Mouse (Mus musculus) 3T3-L1 (cell line): ENCODE results near the gene Xpnpep1.
A peak's percentile ranks its signal among the peaks of the same experiment; 100 is the strongest.

Source experiments
- DNase-seq: peaks from one replicate; pipeline ENCODE4 v3.0.0-alpha.2; 2015; ENCODE audit warnings: low read depth, low spot score

The Xpnpep1 gene

DNA sequence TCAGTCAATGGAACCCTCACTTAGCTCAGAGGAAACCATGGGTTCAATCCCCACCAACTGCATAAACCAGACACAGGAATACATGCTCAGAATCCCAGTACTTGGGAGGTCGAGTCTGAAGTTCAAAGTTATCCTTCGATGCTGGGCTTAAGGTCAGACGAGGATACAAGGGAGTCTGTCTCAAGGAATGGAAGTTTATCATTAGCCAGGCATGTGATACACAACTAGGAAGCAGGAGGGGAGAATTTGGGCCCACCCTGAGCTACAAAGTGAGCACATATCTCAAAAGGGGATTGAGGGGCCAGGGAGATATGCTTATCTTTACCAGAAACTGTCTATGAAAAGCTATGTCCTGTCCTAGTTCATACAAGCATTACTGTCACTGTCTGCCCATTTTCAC, 7.4 kb downstream of the Xpnpep1 start:
- no peak for DNase-seq

DNA sequence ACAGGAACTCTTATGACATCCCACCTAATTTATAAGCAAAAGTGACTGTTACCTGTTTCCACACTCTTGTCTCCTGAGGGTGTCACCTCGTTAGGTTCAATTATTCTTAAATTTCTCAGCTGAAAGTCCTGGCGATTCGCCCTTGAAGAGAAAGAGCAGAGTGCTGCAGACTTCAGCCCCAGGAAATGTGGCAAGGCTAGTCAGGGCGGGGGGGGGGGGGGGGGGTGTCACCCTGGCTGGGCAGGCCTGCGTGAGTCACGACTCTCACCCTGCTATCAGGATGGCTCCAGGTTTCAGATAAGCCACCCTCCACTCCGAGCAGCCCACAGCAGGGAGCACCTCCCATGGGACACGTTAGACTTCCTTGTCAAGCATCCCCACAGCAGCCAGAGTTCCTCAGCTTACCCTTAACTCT, 8.1 kb downstream of the Xpnpep1 start:
- DNase-seq = no peak

DNA sequence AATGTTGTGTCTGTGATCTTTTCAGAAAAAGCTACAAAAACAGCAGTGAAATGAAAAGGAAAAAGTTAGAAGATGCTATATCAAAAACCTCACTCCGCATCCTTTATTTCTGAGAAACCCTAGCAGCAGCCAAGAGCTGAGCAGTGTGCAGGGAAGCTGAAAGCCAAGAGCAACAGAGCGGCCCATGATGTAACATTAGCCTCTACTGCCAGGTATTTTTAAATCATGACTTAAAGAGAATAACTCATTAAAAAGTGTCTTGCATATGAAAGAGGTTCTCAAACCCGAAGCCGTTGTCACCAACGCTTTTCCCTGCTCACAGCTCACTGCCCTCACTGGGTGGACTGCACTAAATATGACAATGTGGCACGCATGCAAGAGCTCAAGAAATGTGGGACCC, 9.7 kb downstream of the Xpnpep1 start:
- no peak for DNase-seq

DNA sequence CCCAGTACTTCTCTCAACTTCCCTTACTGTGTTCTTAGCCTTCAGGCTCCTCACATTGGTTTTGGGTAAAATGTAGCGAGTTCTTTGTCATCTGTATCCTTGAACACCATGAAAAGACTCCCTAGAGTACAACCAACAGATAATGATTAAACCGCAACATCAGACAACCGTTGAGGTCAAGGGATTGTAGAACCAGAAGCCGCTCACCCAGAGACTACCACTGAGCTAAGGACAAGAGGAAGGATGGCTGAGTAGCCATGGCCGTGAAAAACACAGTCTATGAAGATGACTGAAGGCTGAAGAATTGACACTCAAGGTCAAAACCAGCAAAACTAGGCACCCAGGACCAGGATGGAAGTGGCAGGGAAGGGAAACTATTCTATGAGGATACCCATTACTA, 10.3 kb downstream of the Xpnpep1 start:
- DNase-seq = no peak

DNA sequence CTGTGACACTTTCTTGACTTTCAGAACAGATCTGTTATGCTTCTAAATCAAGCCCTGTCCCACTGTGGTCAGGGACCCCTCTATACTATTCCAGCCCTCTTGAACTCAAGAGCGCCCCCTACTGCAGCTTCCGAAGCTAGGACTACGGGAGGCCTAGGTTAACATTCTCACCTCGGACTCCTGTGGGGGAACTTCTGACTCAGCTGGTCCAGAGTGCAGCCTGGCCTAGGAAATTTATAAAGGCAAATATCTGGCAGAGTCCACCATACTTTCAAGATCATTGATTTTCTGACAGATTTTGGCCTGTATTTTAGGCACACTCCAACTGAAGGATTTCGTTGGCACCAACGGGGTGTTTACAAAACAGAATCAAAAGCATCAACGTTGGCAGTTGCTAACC, 11.0 kb downstream of the Xpnpep1 start:
- DNase-seq = no peak

DNA sequence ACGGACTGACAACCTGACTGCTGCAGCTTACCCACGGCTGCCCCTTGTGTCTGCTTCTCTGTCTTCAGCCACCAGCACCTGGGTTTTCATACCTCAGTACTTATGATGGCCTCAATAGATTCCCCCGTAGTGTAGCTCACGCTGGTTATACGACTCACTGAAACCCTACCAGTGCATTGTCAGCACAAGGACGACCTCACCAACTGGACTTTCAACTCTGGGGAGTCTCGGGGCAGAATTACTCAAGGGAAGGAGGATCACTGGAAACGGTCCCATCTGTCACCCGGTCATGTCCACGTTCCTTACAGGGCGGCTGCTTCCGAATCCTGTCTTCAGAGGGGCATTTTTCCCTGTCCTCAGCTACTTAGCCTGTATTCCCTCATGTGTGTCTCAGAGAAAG, 11.8 kb downstream of the Xpnpep1 start:
- DNase-seq = no peak

DNA sequence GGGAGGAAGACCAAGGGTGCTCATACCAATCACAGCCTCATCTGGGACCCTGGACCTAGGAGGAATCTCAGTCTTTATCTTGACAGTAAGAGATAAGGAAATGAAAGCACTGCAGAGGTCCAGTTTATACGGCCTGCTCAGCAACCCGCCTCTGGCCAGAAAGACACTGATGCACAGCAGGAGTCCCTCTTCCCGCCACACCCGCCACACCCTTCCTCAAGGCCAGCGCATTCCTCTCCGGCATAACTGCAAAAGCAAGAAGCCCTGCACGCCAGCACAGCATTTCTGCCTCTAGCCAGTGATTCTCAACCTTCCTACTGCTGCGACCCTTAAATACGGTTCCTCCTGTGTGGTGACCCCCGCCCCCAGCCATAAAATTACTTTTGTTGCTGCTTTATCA, 16.8 kb downstream of the Xpnpep1 start:
- no peak for DNase-seq

DNA sequence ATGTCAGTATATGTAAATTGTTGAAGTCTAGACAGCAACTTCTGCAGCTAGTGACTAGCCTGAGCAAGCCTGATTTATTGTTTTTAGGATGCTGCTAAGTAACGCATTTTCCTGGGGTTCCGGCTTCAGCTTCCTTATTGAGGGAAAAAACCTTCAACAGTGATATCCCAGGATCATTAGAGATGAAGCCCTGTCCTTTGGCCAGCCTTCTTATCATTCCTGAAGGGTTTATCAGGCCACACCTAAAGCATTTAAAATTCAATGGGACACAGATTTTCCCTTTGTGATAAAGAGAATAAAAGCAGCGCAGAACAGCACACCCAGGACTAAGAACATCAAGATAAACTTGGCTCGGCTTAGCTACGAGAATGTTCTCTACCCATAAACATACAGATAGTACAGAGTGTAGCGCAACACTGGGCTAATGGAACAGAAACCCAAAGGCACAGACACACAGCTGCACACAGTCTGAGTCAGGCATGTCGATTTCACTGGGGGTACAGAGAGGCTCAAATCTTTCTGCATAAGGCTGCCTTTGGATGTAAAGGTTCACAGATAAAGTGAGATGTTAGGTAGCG, 17.9 kb downstream of the Xpnpep1 start:
- DNase-seq = no peak

DNA sequence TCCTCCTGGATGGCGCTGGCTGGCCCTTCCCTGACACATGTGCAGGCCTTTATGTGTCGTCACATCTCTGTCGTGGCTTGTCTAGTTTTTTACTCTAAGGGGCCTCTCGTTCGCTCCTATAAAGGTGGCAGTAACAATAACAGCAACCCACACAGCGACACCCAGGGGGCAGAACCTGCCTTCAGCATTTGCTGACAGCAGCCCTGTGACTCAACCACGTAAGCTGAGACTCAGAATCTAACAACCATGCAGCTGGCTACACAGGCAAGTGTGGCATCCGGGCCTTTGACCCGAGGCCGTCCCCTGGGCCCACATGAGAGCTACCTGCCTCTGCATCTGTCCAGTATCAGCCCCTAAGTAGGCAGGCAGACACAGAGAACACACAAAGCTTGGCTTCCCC, 18.5 kb downstream of the Xpnpep1 start:
- peak; percentile 70 for DNase-seq

DNA sequence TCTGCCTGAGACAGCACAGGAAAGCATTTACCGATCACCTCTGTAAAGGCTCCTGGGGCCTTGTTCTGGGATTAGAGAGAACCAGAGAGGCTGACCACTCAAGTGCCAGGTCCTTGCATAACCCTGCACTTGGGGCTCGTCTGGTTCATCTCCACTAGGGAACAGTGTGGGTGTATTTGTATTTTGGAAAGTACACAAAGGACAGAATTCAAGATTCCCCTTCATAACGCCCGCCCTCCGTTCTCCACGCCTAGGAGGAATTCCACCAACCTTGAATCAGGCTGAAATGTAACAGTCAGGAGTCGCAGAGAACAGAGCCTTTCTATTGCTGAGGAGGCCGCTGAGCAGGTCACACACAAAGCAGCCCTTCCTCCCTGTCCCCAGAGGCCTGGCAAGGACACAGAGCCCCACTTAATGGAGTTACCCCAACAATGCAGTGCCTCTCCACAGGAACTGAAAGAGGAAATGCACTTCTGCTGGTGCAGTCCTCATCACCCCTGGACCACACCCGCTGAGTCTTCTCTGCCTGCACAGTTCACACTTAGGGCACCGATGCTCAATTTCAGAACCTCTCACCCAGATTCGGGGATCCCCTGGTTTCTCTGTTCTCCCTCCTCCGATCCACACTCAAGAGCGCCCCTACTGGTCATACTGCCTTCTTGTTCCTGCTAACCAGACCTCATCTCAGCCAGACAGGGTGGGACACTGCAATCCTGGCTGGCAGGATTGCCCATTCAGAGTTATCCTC, 20.1 kb downstream of the Xpnpep1 start:
- DNase-seq = peak; percentile 65

DNA sequence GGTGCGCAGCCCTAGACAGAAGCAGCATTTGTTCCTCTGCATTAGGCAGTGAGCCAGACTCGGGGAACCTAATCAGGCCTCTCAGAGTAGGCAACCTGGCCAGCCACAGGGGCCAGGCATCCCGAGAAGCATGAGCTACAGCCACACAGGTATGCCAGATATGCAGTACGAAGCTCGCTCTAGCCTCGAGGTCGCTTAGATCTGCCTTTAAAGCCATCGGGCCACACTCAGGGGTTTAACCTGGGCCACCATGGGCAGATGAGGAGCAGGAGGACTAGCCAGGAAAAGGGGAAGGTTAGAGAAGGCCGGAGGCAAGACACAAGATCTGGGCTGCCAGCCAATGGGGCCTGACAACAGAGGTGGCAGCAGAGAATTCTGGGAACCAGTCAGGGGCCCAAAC, 22.1 kb downstream of the Xpnpep1 start:
- no peak for DNase-seq

DNA sequence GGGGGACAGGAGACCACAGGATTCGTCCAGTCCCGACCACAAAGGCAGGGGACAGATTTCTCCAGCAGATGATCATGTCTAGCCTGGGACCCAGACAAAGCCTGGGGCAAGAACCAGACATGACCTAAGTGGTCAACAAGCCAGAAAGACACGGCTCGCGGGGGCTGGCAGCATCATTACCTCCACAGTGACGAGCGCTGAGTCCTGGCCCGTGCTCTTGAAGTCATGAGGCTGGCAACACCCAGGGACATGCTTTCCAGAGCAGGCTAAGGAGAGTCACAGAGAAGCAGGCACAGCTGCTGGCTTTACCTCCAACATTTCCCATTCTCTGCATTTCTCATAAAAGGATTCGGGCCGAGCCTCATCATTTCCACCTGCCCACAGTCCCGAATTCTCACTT, 22.8 kb downstream of the Xpnpep1 start:
- DNase-seq = no peak

DNA sequence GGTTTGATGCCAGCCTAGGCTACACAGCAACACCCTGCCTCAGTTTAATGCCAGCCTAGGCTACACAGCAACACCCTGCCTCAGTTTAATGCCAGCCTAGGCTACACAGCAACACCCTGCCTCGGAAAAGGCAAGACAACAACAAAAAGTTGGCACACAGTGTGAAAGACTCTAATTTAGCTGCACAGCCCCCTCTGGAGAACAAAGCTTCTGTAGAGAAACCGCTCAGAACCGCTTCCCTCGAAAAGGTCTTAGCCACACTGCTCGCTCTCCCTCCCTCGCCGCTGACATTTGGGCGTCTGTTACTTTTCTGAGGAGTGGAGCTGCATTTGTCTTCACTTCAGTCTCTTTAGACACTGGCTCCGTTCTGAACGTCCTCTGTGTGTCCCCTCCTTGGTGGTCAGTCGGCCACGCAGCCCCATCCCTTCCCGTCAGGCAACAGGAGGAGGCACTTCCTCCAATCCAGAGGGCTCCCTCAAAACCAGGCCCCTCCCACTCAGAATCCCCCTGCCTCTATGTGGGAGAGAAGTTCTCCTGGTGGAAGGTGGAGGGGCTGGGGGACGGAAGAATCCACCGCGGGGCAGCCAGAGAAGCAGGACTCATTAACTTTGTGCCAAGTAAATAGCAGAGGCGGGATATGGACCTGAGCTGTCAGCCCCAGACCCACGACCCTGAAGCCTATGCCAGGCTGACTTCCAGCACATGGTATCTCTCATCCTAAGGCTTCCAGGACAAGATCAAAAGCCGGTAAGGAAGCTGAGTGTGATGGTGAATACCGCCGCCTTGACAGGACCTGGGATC, 24.9 kb downstream of the Xpnpep1 start:
- DNase-seq = no peak

DNA sequence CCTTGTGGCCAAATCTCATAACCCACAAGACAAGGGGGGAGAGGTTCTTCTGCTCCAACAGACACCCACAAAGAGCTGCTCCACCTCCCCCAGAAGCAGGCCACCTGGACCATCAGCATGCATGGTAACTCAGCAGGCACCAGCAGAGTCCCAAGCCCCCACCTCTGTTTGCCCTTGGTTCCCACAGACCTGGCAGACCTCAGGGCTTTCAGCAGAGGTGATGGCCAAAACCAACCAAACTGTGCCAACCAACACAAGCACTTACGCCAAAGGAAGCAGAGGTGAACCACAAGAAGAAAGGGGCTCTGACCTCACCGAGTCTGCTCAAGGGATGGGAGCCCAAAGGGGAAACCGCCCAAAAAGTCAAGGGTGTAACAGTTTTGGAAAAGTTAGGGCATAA, 26.3 kb downstream of the Xpnpep1 start:
- DNase-seq = no peak

DNA sequence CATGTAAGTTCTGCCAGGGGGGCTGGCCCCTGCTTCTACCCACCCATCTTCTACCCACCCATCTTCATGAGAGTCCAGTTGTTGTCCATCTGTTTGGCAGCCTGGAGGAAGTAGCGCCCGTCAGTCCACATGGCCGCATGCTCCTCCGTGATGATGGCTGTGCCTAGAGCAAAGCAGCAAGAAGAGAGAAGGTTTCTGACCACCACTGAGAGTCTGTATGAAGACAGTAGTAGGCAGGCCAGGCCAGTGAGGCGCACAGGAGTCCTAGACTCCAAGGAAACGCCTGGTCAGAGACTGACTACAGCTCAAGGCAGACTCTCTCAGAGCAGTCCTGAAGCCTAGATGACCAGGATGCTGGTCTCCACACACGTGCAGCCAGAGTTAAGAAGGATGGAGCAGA, 26.7 kb downstream of the Xpnpep1 start:
- no peak for DNase-seq

DNA sequence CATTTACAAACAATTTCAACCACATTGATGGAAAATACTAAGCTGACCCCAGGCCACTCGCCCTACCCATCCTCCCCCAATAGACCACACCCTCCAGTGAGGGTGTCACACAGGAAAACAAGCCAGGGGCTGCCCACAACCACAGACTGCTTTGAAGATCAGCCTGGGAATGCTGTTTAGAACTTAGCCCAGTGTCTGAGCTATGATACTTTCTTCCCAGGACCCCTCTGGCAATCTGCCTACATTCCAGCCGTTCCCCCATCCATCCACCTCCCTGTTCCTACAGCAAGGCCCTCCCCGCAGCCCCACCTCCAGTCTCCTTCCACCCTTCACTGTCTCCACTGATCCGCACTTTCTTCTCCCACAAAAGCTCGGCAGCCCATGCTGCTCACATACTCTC, 29.1 kb downstream of the Xpnpep1 start:
- DNase-seq = no peak

DNA sequence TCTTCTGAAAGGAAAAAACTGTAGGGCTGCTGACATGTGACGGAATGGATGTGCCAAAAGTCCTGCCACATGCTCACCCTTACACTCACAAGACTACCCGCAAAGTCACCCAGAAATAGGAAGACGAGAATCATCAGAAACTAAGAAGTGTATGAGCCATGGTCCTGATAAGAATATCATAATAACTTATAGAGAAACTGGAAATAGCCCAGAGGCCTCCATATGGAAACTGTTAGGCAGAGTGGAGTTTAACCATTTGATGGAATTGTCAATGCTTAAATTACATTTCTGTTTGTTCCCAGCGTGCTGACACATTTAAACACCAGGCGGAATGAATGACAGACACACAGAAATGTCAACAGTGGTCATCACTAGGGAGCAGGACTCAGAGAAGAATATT, 31.1 kb downstream of the Xpnpep1 start:
- DNase-seq = peak; percentile 37

DNA sequence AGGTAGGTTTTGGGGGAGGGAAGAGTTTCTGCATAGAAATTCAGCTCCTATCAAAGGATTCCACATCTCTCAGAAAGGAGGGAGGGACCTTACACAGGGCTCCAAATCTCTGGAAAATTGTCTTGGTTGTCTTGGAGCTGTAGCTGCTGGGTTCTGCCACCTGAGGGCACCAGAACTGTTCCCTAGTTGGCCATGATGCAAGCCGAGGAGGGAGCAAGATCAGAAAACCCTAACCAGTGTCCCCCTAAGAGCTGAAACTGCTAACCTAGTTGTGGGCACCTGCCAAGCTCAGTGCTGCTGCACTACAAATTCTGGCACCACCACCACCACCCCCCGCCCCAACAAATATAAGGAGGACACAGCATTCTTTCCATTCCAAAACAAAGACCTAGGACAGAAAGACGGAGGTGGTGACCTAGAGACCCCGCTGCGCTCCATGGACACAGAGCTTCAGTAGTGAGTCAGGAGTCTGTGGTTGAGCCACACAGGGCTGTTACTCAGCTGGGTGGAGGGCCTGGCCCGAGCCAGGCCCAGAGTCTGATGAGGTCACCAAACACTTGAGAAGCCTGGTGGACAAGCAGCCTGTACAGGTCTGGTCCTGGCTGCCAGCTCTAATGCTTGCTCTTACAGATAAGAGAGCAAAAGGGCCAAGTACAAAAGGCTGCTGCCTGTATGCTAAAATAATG, 31.9 kb downstream of the Xpnpep1 start:
- peak; percentile 93 for DNase-seq

DNA sequence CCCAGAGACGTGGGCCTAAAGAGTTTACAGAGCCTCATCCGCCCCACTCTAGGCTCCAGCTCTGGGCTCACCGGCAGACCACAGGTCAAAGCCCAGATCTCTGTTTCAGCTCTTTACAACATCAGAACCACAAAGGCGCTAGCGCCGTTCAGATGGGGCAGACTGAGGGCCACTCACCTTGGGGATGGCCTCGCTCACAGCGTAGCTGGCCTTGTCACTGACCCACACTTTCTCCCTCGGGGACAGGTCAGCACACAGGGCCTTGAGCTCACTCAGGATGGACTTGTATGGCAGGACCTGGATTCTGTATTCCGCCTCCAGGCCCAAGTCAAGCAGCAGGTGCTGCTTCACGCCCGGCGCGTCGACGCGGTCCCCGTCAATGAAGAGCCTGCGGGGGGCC, 34.0 kb downstream of the Xpnpep1 start:
- no peak for DNase-seq

DNA sequence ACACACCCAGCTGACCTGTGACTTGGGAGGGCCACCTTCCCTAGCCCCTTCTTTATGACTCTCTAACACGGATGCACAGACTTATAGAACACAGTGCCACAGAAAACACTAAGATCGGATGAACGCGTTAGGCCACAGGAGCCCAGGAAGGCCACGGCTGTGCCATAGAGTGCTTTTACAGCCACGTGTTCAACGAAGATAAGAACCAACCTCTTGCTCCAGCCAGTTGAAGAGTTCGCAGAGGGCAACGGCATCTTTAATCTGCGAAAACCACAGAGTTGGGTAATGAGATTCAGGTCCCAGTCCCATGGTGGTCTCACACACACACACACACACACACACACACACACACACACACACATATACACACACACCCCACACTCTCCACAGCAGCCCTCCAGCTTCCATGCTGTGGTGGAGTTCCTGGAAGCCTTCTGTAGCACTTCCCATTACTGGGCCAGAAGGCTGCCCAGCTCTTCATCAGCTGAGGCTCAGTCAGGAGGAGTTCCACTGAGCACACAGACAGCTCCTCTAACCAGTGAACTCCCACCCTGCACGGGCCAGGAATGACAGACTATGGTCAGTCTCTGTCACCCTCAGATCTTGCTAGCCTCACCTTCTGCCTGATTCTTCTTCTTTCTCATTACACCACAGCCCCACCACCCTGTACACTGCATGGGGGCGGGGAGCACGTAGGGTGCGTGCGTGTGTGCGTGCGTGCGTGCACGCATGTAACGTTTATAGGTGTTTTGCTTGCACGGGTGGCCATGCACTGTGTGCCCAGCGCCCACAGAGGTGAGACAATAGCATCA, 36.3 kb downstream of the Xpnpep1 start:
- DNase-seq = no peak
